Mouse (Mus musculus): ENCODE data around the gene Chadl.

DNA sequence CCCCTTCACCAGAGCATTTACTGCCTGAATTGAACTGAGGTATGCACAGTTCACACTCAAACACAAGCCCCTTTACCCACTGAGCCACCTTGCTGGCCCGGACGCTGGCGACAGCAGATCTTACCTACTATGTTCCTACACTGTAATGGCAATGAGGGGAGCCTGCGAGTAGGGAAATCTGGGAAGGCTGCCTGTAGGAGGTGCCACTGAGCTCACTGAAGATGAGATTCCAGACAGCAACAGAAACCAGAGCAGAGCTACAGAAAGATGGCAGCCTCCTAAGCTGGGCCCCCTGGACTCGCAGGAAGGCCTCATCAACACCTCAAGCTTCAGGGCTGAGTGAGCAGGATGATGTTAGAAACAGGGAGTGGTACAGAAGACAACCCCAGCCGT is 22.0 kb upstream of the Chadl start:
- TF ChIP-seq POLR2A (IDR thresholded peaks at IDR 0.05; ENCODE audit: control insufficient read depth, low read depth, low read length): no peak
- no peak for TF ChIP-seq CTCF (IDR thresholded peaks at IDR 0.05; ENCODE audit: control insufficient read depth, insufficient read depth, insufficient replicate concordance, low read depth, low read length)
